Mouse (Mus musculus) kidney, postnatal 0 days (tissue): ENCODE data around the gene Ush1c. TPM values are rescaled to one million over a fixed set of nuclear protein-coding genes. Genes with fewer than 3 reads are reported as not detected.
A peak's percentile ranks its signal among the peaks of the same experiment; 100 is the strongest.

Experiments used
- ATAC-seq: fragments of 200-750 bp; cut with Nextera tagmentation; replicated peaks from 2 replicates; pipeline ENCODE4 v1.8.0; 2017; ENCODE audit warnings: low read depth, moderate number of reproducible peaks, moderate TSS enrichment, moderate library complexity; ENCODE audit not compliant: low FRiP score
- DNase-seq: peaks from one replicate; pipeline ENCODE4 v3.0.0-alpha.2; 2016; ENCODE audit warnings: low spot score
- H3K27ac ChIP-seq: fragments of 300-500 bp; sonication (generic); 2 replicates; pipeline ENCODE4 v1.5.1; 2014; ENCODE audit warnings: mild to moderate bottlenecking
- H3K27me3 ChIP-seq: fragments of 300-500 bp; sonication (generic); 2 replicates; pipeline ENCODE4 v1.6.1; 2014; ENCODE audit warnings: low read length, mixed read lengths; ENCODE audit not compliant: insufficient read depth
- H3K36me3 ChIP-seq: fragments of 300-500 bp; sonication (generic); 2 replicates; pipeline ENCODE4 v1.6.1; 2014; ENCODE audit warnings: low read length, mixed read lengths; ENCODE audit not compliant: insufficient read depth
- H3K4me1 ChIP-seq: fragments of 300-500 bp; sonication (generic); replicated peaks from 2 replicates; pipeline ENCODE4 v1.6.1; 2014; ENCODE audit warnings: antibody characterized with exemption, low read length, mixed read lengths; ENCODE audit not compliant: insufficient read depth
- H3K4me2 ChIP-seq: fragments of 300-500 bp; sonication (generic); 2 replicates; pipeline ENCODE4 v1.6.1; 2014; ENCODE audit warnings: mild to moderate bottlenecking, low read length, moderate library complexity, mixed read lengths
- H3K4me3 ChIP-seq: fragments of 300-500 bp; sonication (generic); replicated peaks from 2 replicates; pipeline ENCODE4 v1.5.1; 2014; ENCODE audit warnings: low read depth, low read length
- H3K9ac ChIP-seq: fragments of 300-500 bp; sonication (generic); 2 replicates; pipeline ENCODE4 v1.6.1; 2014; ENCODE audit warnings: low read depth, low read length
- H3K9me3 ChIP-seq: fragments of 300-500 bp; sonication (generic); replicated peaks from 2 replicates; pipeline ENCODE4 v1.6.1; 2016; ENCODE audit warnings: low read length, inconsistent platforms, mixed read lengths
- CTCF ChIP-seq: IDR thresholded peaks from 2 replicates; pipeline ENCODE4 v1.5.1; 2016; ENCODE audit warnings: antibody characterized with exemption, low read depth, mild to moderate bottlenecking, moderate library complexity
- WGBS: fragments of 180-500 bp; shearing (Covaris S2); extraction: QIAGEN DNeasy Blood & Tissue Kit; methylation state at CpG from one replicate; pipeline ENCODE4 v1.1.7; 2014; 5-methylcytosine and 5-hydroxymethylcytosine counted together
- polyA plus RNA-seq: library from polyadenylated mRNA; unstranded; fragments of >200 nt; fragmentation: Nextera tagmentation; extraction: Ambion mirVana; gene quantifications from 2 replicates; pipeline ENCODE4 v1.2.1, GENCODE M21; 2015

Ush1c gene
- polyA plus RNA-seq, 1 experiment from 2014 or later = 36.8 TPM

- no peaks in the 10 kb centered on the region for H3K36me3 ChIP-seq
- no peak overlapping the region for H3K9ac ChIP-seq
- TF ChIP-seq CTCF = no peak
- no peaks in the 10 kb centered on the region for H3K4me1 ChIP-seq
- peak; percentile 33; the same call in 1 of the 2 replicates for ATAC-seq
- 18% methylated on average over 18 of the region's 18 CpGs for WGBS
- H3K9me3 ChIP-seq = no peaks in the 10 kb centered on the region
- no peaks in the 10 kb centered on the region for H3K27me3 ChIP-seq
- DNase-seq = peak; percentile 86
- no peak overlapping the region for H3K4me3 ChIP-seq
- H3K27ac ChIP-seq = no peak overlapping the region
- no peak overlapping the region for H3K4me2 ChIP-seq
Observed at GRCm38 (mm10) chr7:46154498-46155488, 83.5 kb downstream of the Ush1c start.

GRCm38 (mm10) chr7:46152819-46153351 is 85.4 kb downstream of the Ush1c start:
- Histone ChIP-seq H3K4me1 (no peaks in the 10 kb centered on the region), H3K27me3 (no peaks in the 10 kb centered on the region), H3K9ac (no peak overlapping the region), H3K36me3 (no peaks in the 10 kb centered on the region), H3K4me3 (no peak overlapping the region), H3K27ac (no peak overlapping the region), H3K9me3 (no peaks in the 10 kb centered on the region), H3K4me2 (no peak overlapping the region)
- TF ChIP-seq CTCF = no peak
- ATAC-seq (no peak), DNase-seq (peak; percentile 38)
- WGBS = 61% methylated on average over 9 of the region's 9 CpGs

- H3K9me3 ChIP-seq = no peaks in the 10 kb centered on the region
- H3K4me2 ChIP-seq = no peak overlapping the region
- whole genome bisulfite sequencing = 77% methylated on average over 7 of the region's 7 CpGs
- ATAC-seq (0 out of 2 replicates have a peak, but pooled peaks have one; percentile 10), DNase-seq (no peak)
- no peak overlapping the region for H3K9ac ChIP-seq
- H3K4me3 ChIP-seq = no peak overlapping the region
- no peak overlapping the region for H3K27ac ChIP-seq
- no peaks in the 10 kb centered on the region for H3K4me1 ChIP-seq
- H3K36me3 ChIP-seq = no peaks in the 10 kb centered on the region
- no peaks in the 10 kb centered on the region for H3K27me3 ChIP-seq
- no peak for TF ChIP-seq CTCF
Observed at GRCm38 (mm10) chr7:46147417-46147816, 90.9 kb downstream of the Ush1c start.

- Histone ChIP-seq H3K9ac (no peak overlapping the region), H3K4me1 (no peaks in the 10 kb centered on the region), H3K9me3 (no peaks in the 10 kb centered on the region), H3K36me3 (no peaks in the 10 kb centered on the region), H3K4me2 (no peak overlapping the region), H3K27me3 (no peaks in the 10 kb centered on the region), H3K4me3 (no peak overlapping the region), H3K27ac (no peak overlapping the region)
- no peak for ATAC-seq
- TF ChIP-seq CTCF = no peak
- WGBS = 88% methylated on average over 7 of the region's 7 CpGs
- no peak for DNase-seq
Observed at GRCm38 (mm10) chr7:46146675-46147308, 91.5 kb downstream of the Ush1c start.

Other genes with a start within 250 kb of the Ush1c start
- 0.33 and 0.47 TPM in 2 replicates for gene Abcc6, start 208.2 kb downstream of the Ush1c start, polyA plus RNA-seq
- gene Nomo1, start 204.8 kb downstream of the Ush1c start, polyA plus RNA-seq = 27.2 and 30.3 TPM in 2 replicates
- gene Kcnj11, start 137.7 kb downstream of the Ush1c start, polyA plus RNA-seq = 0.18 and 0.33 TPM in 2 replicates
- gene Abcc8, start 58.5 kb downstream of the Ush1c start, polyA plus RNA-seq = 0.85 and 1.1 TPM in 2 replicates
- gene Otog, start 2.5 kb upstream of the Ush1c start, polyA plus RNA-seq = 0.01 TPM in 1 of 2 replicates, not detected in the other
- not detected in 2 replicates for gene Myod1, start 138.0 kb upstream of the Ush1c start, polyA plus RNA-seq
- 0.03 and 0.08 TPM in 2 replicates for gene Kcnc1, start 158.0 kb upstream of the Ush1c start, polyA plus RNA-seq